Mouse (Mus musculus) neutrophil, adult 65 days (primary cell): Measurements from ENCODE around the gene Cobll1. TPM values are rescaled to one million over a fixed set of nuclear protein-coding genes. Genes with fewer than 3 reads are reported as not detected.

Experiments
- total RNA-seq: library from RNA; stranded (reverse); gene quantifications from 2 replicates; pipeline ENCODE4 v1.2.4, GENCODE M21; 2023

The Cobll1 gene
- total RNA-seq: 0.38 and 0.82 TPM in 2 replicates

GRCm38 (mm10) chr2:65238964-65239570 is at the start of gene Cobll1:
Gene Cobll1, minus strand, starts transcription at chr2:65239403.

Other genes with a start within 250 kb of the Cobll1 start
- 1.4 and 1.9 TPM in 2 replicates for gene Grb14, start 214.4 kb downstream of the Cobll1 start, total RNA-seq
- not detected in 2 replicates for gene Slc38a11, start 124.6 kb upstream of the Cobll1 start, total RNA-seq